Mouse (Mus musculus): ENCODE measurements around the gene Deup1. TPM values are rescaled to one million over a fixed set of nuclear protein-coding genes. Genes with fewer than 3 reads are reported as not detected.
A peak's percentile ranks its signal among the peaks of the same experiment; 100 is the strongest.

The Deup1 gene
- polyA plus RNA-seq, 1 experiment from 2014 or later, result 0.52 TPM

DNA sequence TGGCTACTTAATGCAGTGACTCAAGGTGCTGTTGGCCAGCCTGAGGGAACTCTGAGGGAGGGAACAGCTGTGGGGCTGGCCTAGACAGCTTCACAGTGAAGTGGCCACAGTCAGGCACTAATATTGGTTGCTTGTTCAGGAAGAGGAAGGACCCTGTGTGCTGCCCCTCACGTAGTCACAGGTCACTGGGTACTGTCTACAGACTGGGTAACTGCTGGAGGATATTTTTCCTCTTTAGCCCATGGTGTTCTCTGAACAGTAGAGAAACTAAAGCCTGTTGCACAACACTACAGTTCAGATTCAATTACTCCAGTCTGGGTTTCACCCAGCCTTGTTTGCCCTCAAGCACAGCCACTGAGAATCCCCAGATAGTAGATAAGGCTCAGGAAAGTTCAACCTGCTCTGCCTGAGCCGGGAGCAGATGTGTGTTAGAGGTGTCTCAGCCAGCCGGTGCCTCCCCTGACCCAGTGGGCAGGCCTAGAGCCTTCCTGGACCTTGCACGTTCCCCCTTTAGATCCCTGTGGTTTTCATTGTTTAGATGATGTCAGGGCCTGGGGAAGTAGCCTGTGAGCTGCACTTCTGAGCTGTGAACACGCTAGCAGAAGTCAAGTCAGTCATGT is 85.9 kb downstream of the Deup1 start:
- WGBS, result 80% methylated on average over 5 of the region's 5 CpGs
- H3K36me3 ChIP-seq (ENCODE audit: control insufficient read depth, insufficient read depth, low read length), result no peaks in the 10 kb centered on the region
- no peak overlapping the region for H3K27ac ChIP-seq (ENCODE audit: low read depth, low read length)
- ATAC-seq (ENCODE audit: low FRiP score) (no peak), DNase-seq (ENCODE audit: low spot score, missing footprints) (no peak)
- H3K4me3 ChIP-seq (ENCODE audit: low read depth, low read length), result no peak overlapping the region
- no peaks in the 10 kb centered on the region for H3K27me3 ChIP-seq (ENCODE audit: control insufficient read depth, insufficient read depth, low read length)
- no peak overlapping the region for H3K9ac ChIP-seq (ENCODE audit: low read length)
- H3K4me1 ChIP-seq (ENCODE audit: control insufficient read depth, insufficient read depth, low read length), result no peaks in the 10 kb centered on the region
- no peak overlapping the region for H3K4me2 ChIP-seq
- no peaks in the 10 kb centered on the region for H3K9me3 ChIP-seq (ENCODE audit: control insufficient read depth, low read length)

DNA sequence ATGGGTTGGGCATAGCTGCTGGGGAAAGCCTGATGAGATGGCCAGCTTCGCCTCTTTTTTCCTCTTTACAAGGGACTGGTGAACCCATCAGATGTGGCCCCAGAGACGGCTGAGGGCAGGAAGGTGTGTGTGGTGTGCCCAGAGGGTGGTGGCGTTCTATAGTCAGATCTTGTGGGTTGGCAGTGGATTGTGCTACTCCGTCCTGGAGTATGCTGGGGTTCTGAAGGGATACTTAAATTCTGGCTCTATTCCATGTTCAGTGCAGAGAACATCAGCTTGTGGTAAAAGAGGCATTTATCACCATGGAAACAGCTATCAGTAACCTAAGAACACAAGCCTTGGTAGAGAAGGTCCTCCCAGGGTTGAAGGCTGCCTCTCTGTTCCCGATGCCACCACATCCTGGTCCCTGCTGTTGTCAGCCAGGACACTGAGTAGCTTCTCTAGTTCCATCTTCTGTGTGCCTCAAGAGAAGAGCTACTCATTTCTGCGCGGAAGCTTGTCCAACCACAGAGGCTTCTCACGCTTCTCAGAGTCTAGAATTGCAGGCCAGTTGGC is 88.7 kb downstream of the Deup1 start:
- Histone ChIP-seq H3K36me3 (ENCODE audit: control insufficient read depth, insufficient read depth, low read length) (no peaks in the 10 kb centered on the region), H3K27me3 (ENCODE audit: control insufficient read depth, insufficient read depth, low read length) (no peaks in the 10 kb centered on the region), H3K4me2 (no peak overlapping the region), H3K9ac (ENCODE audit: low read length) (no peak overlapping the region), H3K4me3 (ENCODE audit: low read depth, low read length) (no peak overlapping the region), H3K27ac (ENCODE audit: low read depth, low read length) (no peak overlapping the region), H3K4me1 (ENCODE audit: control insufficient read depth, insufficient read depth, low read length) (no peaks in the 10 kb centered on the region; the same call in 1 of the 2 replicates), H3K9me3 (ENCODE audit: control insufficient read depth, low read length) (no peaks in the 10 kb centered on the region)
- no peak for ATAC-seq (ENCODE audit: low FRiP score)
- WGBS, result 92% methylated on average over 8 of the region's 8 CpGs
- no peak for DNase-seq (ENCODE audit: low spot score, missing footprints)

DNA sequence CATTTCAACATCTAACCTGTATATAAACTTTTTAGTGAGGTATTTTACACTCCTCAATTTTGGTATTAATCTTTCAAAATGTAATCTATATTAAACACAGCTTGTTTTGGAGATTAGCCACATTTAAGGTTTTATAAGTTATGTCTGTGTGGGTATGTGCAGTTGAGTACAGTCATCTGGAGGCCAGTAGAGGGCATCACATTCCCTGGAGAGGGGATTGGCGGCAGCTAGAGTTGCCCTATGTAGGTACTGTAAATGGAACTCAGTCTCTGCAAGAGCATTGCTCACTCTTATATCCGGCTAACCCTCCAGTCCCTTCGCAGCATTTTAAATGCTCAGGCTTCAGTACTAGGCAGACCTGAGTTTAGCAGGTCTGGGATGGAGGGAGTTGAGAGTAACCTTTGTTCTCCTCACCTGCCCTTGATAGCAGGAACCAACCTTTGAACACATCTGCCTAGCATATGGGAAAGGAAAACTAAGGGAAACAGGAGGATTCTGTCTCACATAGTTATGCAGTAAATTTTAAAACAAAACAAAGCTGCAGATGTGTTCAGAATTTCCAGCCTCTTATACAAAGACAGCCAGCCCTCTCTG is 90.2 kb downstream of the Deup1 start:
- H3K9me3 ChIP-seq (ENCODE audit: control insufficient read depth, low read length), result no peaks in the 10 kb centered on the region
- no peak overlapping the region for H3K4me3 ChIP-seq (ENCODE audit: low read depth, low read length)
- no peaks in the 10 kb centered on the region for H3K36me3 ChIP-seq (ENCODE audit: control insufficient read depth, insufficient read depth, low read length)
- WGBS, result 87% methylated on average over 3 of the region's 3 CpGs
- ATAC-seq (ENCODE audit: low FRiP score) (no peak), DNase-seq (ENCODE audit: low spot score, missing footprints) (no peak)
- H3K4me1 ChIP-seq (ENCODE audit: control insufficient read depth, insufficient read depth, low read length), result no peaks in the 10 kb centered on the region; the same call in 1 of the 2 replicates
- no peak overlapping the region for H3K9ac ChIP-seq (ENCODE audit: low read length)
- H3K27me3 ChIP-seq (ENCODE audit: control insufficient read depth, insufficient read depth, low read length), result no peaks in the 10 kb centered on the region
- no peak overlapping the region for H3K4me2 ChIP-seq
- H3K27ac ChIP-seq (ENCODE audit: low read depth, low read length), result no peak overlapping the region

DNA sequence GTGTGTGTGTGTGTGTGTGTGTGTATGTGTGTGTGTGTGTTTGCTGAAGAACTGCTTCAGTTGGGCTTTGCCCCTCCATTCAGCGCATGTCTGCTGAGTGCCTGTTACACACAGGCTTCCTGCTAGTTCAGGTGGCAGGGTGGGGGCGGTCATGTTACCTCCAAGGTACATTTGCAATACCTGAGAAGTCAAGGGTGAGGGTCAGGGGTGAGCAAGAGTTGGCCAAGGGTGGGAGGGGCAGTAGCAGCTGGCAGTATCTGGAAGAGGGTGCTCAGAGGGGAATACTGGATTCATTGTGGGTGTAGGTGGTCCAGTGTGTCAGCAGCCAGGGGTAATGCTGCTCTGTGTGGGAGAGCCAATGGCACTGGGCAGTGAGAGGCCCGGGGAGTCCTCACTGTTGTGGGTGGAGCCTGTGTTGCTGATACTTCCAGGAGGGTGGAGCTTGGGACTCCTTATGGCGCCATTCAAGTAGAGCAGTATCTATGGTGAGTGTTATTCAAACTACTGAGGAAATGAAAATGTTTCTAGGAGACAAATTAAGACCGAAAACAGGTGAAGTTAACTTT is 90.8 kb downstream of the Deup1 start:
- H3K4me3 ChIP-seq (ENCODE audit: low read depth, low read length), result no peak overlapping the region
- H3K4me1 ChIP-seq (ENCODE audit: control insufficient read depth, insufficient read depth, low read length), result no peaks in the 10 kb centered on the region; the same call in 1 of the 2 replicates
- no peaks in the 10 kb centered on the region for H3K36me3 ChIP-seq (ENCODE audit: control insufficient read depth, insufficient read depth, low read length)
- no peak for DNase-seq (ENCODE audit: low spot score, missing footprints)
- H3K9ac ChIP-seq (ENCODE audit: low read length), result no peak overlapping the region
- H3K4me2 ChIP-seq, result no peak overlapping the region
- no peak overlapping the region for H3K27ac ChIP-seq (ENCODE audit: low read depth, low read length)
- no peaks in the 10 kb centered on the region for H3K9me3 ChIP-seq (ENCODE audit: control insufficient read depth, low read length)
- WGBS, result 91% methylated on average over 5 of the region's 5 CpGs
- 0 out of 2 replicates have a peak, but pooled peaks have one; percentile 34 for ATAC-seq (ENCODE audit: low FRiP score)
- no peaks in the 10 kb centered on the region for H3K27me3 ChIP-seq (ENCODE audit: control insufficient read depth, insufficient read depth, low read length)

DNA sequence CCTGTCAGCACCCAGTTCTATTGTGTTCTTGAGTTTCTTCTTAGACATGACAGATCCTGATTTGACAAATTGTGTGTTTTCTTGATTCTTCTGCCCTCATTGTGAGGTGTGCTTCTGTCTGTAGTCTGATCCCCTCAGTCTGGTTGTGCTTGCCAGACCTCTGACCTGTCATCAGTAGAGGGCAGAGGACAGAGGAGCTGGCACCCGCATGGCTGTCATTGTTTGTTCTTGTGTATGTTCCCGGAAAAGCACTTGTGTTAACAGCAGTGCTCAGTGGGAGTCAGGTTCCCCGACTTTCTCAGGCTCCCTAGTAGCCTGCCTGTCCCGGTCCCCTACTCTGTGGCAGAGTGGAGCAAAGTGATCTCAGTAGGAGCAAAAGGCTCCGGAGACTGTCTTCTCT is 92.3 kb downstream of the Deup1 start:
- 54% methylated on average over 5 of the region's 5 CpGs for WGBS
- H3K9me3 ChIP-seq (ENCODE audit: control insufficient read depth, low read length), result no peaks in the 10 kb centered on the region

DNA sequence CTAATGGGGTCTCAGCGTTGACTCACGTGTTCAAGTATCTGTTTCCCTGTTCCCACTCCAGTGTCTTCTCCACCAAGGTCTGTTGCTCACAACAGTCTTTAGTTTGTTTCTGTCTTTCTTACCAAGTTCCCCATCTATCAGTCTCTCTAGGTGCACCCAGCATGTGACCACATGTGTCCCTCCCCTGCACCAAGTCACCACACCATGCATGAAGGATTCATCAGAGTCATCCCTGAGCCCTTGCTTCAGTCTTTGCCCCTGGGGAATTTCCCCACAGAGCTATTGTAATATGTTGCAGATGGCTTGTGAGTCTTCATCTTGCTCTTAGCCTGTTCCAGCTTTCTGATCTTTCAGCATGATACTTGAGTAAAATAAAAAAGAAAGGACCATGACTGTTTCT is 93.6 kb downstream of the Deup1 start:
- WGBS, result 88% methylated on average over 2 of the region's 2 CpGs
- no peak overlapping the region for H3K4me3 ChIP-seq (ENCODE audit: low read depth, low read length)
- no peak for ATAC-seq (ENCODE audit: low FRiP score)
- no peak overlapping the region for H3K4me2 ChIP-seq
- no peaks in the 10 kb centered on the region for H3K27me3 ChIP-seq (ENCODE audit: control insufficient read depth, insufficient read depth, low read length)
- H3K36me3 ChIP-seq (ENCODE audit: control insufficient read depth, insufficient read depth, low read length), result no peaks in the 10 kb centered on the region
- no peaks in the 10 kb centered on the region for H3K9me3 ChIP-seq (ENCODE audit: control insufficient read depth, low read length)
- peaks cover 4% of the 10 kb centered on the region for H3K4me1 ChIP-seq (ENCODE audit: control insufficient read depth, insufficient read depth, low read length)
- no peak for DNase-seq (ENCODE audit: low spot score, missing footprints)
- no peak overlapping the region for H3K27ac ChIP-seq (ENCODE audit: low read depth, low read length)
- no peak overlapping the region for H3K9ac ChIP-seq (ENCODE audit: low read length)

More for the DNA sequence above, 92.3 kb downstream of the Deup1 start:
- DNase-seq (ENCODE audit: low spot score, missing footprints) (no peak), ATAC-seq (ENCODE audit: low FRiP score) (no peak)
- Histone ChIP-seq H3K27ac (ENCODE audit: low read depth, low read length) (no peak overlapping the region), H3K9ac (ENCODE audit: low read length) (no peak overlapping the region), H3K4me2 (no peak overlapping the region), H3K4me1 (ENCODE audit: control insufficient read depth, insufficient read depth, low read length) (no peaks in the 10 kb centered on the region; the same call in 1 of the 2 replicates), H3K36me3 (ENCODE audit: control insufficient read depth, insufficient read depth, low read length) (no peaks in the 10 kb centered on the region), H3K4me3 (ENCODE audit: low read depth, low read length) (no peak overlapping the region), H3K27me3 (ENCODE audit: control insufficient read depth, insufficient read depth, low read length) (no peaks in the 10 kb centered on the region)

DNA sequence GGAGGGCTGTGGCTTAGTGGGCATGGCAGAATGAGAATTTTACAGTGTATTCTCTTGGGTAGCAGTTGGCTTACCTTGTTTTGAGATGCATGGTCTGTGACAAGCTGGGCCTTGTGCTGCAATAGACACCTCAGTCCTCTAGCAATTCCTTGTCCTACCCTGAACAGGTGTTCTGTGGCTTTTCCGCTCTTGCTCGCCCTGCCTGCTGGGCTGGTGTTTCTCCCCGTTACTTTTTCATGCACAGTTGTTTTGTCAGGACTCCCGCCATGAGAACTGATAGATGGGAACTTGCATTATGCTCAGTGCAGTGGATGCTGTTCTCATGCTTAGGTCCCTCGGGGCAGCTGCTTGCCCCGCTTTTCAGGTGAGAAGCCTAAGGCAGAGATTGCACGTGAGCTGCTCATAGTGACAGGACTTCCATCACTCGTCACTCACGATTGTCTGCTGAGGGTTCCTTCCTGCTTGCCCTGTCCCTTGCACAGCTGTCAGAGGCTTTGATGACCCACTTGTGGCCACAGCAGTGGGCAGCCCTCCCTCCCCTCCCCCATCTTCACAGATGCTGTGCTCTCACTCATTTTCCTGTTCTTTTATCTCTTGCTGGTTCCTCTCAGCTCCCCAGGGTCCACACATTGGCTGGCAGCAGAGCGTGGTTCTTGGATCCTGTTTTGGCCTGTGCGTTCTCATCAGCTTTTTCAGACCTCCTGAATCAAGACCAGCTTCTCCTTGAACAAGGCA is 94.2 kb downstream of the Deup1 start:
- no peak for ATAC-seq (ENCODE audit: low FRiP score)
- no peak overlapping the region for H3K27ac ChIP-seq (ENCODE audit: low read depth, low read length)
- H3K4me1 ChIP-seq (ENCODE audit: control insufficient read depth, insufficient read depth, low read length), result peaks cover 4% of the 10 kb centered on the region
- DNase-seq (ENCODE audit: low spot score, missing footprints), result no peak
- H3K9me3 ChIP-seq (ENCODE audit: control insufficient read depth, low read length), result no peaks in the 10 kb centered on the region
- H3K4me2 ChIP-seq, result no peak overlapping the region
- H3K36me3 ChIP-seq (ENCODE audit: control insufficient read depth, insufficient read depth, low read length), result no peaks in the 10 kb centered on the region
- no peak overlapping the region for H3K4me3 ChIP-seq (ENCODE audit: low read depth, low read length)
- WGBS, result 81% methylated on average over 11 of the region's 11 CpGs
- no peak overlapping the region for H3K9ac ChIP-seq (ENCODE audit: low read length)
- no peaks in the 10 kb centered on the region for H3K27me3 ChIP-seq (ENCODE audit: control insufficient read depth, insufficient read depth, low read length)

DNA sequence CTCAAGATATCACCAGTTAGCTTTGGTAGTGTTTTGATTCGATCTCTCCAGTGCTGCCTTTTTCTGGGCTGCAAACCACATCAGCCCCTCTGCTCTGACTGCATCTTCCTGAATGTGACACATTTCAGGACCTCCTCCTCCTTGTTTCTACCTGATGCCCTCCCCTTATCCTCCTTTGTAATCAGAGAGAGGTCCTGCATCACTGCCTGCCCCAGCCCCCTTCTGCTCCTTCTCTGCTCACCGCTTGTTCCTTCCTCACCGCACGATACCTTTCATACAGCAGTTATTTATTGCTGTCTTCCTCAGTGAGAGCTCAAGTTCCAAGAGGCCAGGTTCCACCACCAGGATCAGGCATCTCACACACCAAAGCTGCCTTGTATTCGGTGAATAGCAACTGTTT is 96.5 kb downstream of the Deup1 start:
- Histone ChIP-seq H3K27ac (ENCODE audit: low read depth, low read length) (no peak overlapping the region), H3K9me3 (ENCODE audit: control insufficient read depth, low read length) (no peaks in the 10 kb centered on the region), H3K4me3 (ENCODE audit: low read depth, low read length) (no peak overlapping the region), H3K27me3 (ENCODE audit: control insufficient read depth, insufficient read depth, low read length) (no peaks in the 10 kb centered on the region), H3K9ac (ENCODE audit: low read length) (no peak overlapping the region), H3K4me2 (no peak overlapping the region), H3K4me1 (ENCODE audit: control insufficient read depth, insufficient read depth, low read length) (peaks cover 4% of the 10 kb centered on the region), H3K36me3 (ENCODE audit: control insufficient read depth, insufficient read depth, low read length) (no peaks in the 10 kb centered on the region)
- WGBS, result 87% methylated on average over 5 of the region's 5 CpGs
- ATAC-seq (ENCODE audit: low FRiP score), result no peak
- DNase-seq (ENCODE audit: low spot score, missing footprints), result no peak

DNA sequence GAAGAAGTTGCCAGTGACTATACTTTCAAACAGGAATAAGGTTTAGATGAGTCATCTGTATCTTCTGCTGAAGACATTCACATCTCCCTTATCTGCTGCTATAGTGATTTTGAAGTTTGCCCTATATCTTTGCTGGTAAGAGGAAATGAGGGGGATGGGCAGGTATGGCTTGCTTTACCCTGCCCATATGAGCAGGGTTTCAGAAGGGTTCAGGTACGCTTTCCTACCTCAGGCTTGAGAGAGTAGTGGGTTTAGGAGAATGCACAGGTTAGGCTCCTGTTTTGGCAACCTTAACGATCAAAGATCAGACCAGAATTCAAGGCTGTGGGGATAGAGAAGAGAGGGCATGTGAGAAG is 97.8 kb downstream of the Deup1 start:
- no peak for DNase-seq (ENCODE audit: low spot score, missing footprints)
- Histone ChIP-seq H3K4me3 (ENCODE audit: low read depth, low read length) (no peak overlapping the region), H3K4me1 (ENCODE audit: control insufficient read depth, insufficient read depth, low read length) (peaks cover 4% of the 10 kb centered on the region), H3K27ac (ENCODE audit: low read depth, low read length) (no peak overlapping the region), H3K9ac (ENCODE audit: low read length) (no peak overlapping the region), H3K4me2 (no peak overlapping the region), H3K27me3 (ENCODE audit: control insufficient read depth, insufficient read depth, low read length) (no peaks in the 10 kb centered on the region), H3K36me3 (ENCODE audit: control insufficient read depth, insufficient read depth, low read length) (no peaks in the 10 kb centered on the region), H3K9me3 (ENCODE audit: control insufficient read depth, low read length) (no peaks in the 10 kb centered on the region)
- ATAC-seq (ENCODE audit: low FRiP score), result no peak
- 93% methylated on average over 2 of the region's 2 CpGs for WGBS

Measured in midbrain, embryonic 11.5 days (tissue).